12 mouse cellular contexts compared by ENCODE assay signal in genomic region chr10:122715856-122716255, GRCm38 (mm10). TPM values are rescaled to one million over a fixed set of nuclear protein-coding genes. Genes with fewer than 3 reads are reported as not detected.
DNase-seq lines count a peak whose midpoint lies in the region; ATAC-seq and TF ChIP-seq lines count a peak whose summit lies in the region.
"Had no signal": no experiment of that assay in that cellular context is flagged by ENCODE, and none has a peak within 500 bp of the region (broad histone marks: within the 10 kb centered on the region; RNA-seq: fewer than 3 reads in every experiment).

No protein-coding gene starts in this region.

- H3K9me3 ChIP-seq in hindbrain, postnatal 0 days (ENCODE audit: low read length) = no peaks in the 10 kb centered on the region
- H3K9me3 ChIP-seq: embryonic facial prominence, embryonic 15.5 days; liver, embryonic 15.5 days; midbrain, embryonic 12.5 days had no signal

- 35% methylated on average over 12 of the region's 12 CpGs for WGBS in hindbrain, postnatal 0 days

- H3K27ac ChIP-seq in hindbrain, postnatal 0 days = peak overlapping the region; percentile 71
- H3K27ac ChIP-seq: embryonic facial prominence, embryonic 15.5 days; liver, embryonic 15.5 days; midbrain, embryonic 12.5 days had no signal

- peak; percentile 23 to 52 for DNase-seq in left cerebral cortex, adult 8-10 months (ENCODE audit: low spot score in 2 of 2)
- DNase-seq in left cerebral cortex, adult 11 months (ENCODE audit: low spot score) = no peak
- peak; percentile 77 for DNase-seq in cerebellum, adult 9-10 months
- peak; percentile 65 for DNase-seq in hindbrain, postnatal 0 days (ENCODE audit: low spot score)
- DNase-seq in right cerebral cortex, postnatal 10 days (ENCODE audit: low spot score in 2 of 2) = peak; percentile 49 to 70
- DNase-seq in spleen, postnatal 36 days (ENCODE audit: low spot score in 2 of 2) = no peak
- no peak for DNase-seq in heart, adult 18-20 months
- DNase-seq: heart, adult 11 months had no signal

- 0 out of 2 replicates have a peak overlapping the region, but pooled peaks have one; percentile 23 for H3K4me2 ChIP-seq in hindbrain, postnatal 0 days (ENCODE audit: low read depth, low read length)
- H3K4me2 ChIP-seq: embryonic facial prominence, embryonic 15.5 days; liver, embryonic 15.5 days; midbrain, embryonic 12.5 days had no signal

- no peak overlapping the region for H3K9ac ChIP-seq in hindbrain, postnatal 0 days (replicated peaks; ENCODE audit: low read length)
- H3K9ac ChIP-seq: embryonic facial prominence, embryonic 15.5 days; liver, embryonic 15.5 days; midbrain, embryonic 12.5 days had no signal

- no peak overlapping the region for H3K4me3 ChIP-seq in hindbrain, postnatal 0 days (ENCODE audit: low read length)
- H3K4me3 ChIP-seq: embryonic facial prominence, embryonic 15.5 days; liver, embryonic 15.5 days; midbrain, embryonic 12.5 days had no signal

- peaks cover 30% of the 10 kb centered on the region for H3K4me1 ChIP-seq in hindbrain, postnatal 0 days (ENCODE audit: insufficient read depth, low read length)
- H3K4me1 ChIP-seq: embryonic facial prominence, embryonic 15.5 days; liver, embryonic 15.5 days had no signal

- no peak for TF ChIP-seq CTCF in hindbrain, postnatal 0 days (IDR thresholded peaks at IDR 0.05; ENCODE audit: low read depth)

- H3K36me3 ChIP-seq in hindbrain, postnatal 0 days (ENCODE audit: insufficient read depth, low read length) = no peaks in the 10 kb centered on the region
- H3K36me3 ChIP-seq: embryonic facial prominence, embryonic 15.5 days; liver, embryonic 15.5 days; midbrain, embryonic 12.5 days had no signal

- H3K27me3 ChIP-seq in hindbrain, postnatal 0 days (ENCODE audit: insufficient read depth, low read length) = no peaks in the 10 kb centered on the region
- H3K27me3 ChIP-seq: CH12.LX; embryonic facial prominence, embryonic 15.5 days; liver, embryonic 15.5 days had no signal

- ATAC-seq in hindbrain, postnatal 0 days = peak; percentile 33

RNA-seq across cellular contexts. Expression of gene Ppm1h, which starts 37.3 kb away (rescaled TPM):
- 10 to 100 TPM; 68.4 to 83.9 (median 75.3) TPM for total RNA-seq in left cerebral cortex, adult 8-10 months (2022)
- 50.6 and 60.2 TPM in 2 replicates for total RNA-seq in hindbrain, postnatal 0 days (2014; rRNA removed)
- polyA plus RNA-seq in hindbrain, postnatal 0 days (2015; fragmentation: Nextera tagmentation; extraction: Ambion mirVana) = 50.3 and 54.9 TPM in 2 replicates
- total RNA-seq in heart, adult 18-20 months (2021) = 1 to 10 TPM; 6.9 to 7.3 TPM

Comparison
In these comparisons a context has a peak if more than half of its experiments do, and no peak if none do; other contexts are left out.
1. DNase-seq: peak in left cerebral cortex, adult 8-10 months (2 of 2), cerebellum, adult 9-10 months (single experiment), hindbrain, postnatal 0 days (single experiment) and right cerebral cortex, postnatal 10 days (2 of 2); none in left cerebral cortex, adult 11 months (single experiment), spleen, postnatal 36 days (0 of 2) and heart, adult 18-20 months (0 of 2).